31 mouse cellular contexts compared by ENCODE assay signal in the genomic region with DNA sequence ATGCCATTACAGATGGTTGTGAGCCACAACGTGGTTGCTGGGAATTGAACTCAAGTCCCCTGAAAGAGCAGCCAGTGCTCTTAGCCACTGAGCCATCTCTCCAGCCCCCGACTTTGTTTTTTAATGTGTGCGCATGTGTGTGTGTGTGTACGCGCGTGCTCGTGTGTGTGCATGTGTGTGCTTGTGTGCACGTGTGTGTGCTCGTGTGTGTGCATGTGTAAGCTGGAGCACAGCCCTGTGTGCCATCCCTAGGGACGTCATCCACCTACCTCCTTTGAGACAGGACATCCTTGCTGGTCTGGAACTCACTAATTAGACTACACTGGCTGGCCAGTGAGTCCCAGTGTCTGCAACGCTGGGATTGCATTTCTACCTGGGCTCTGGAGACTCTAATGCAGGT. TPM values are rescaled to one million over a fixed set of nuclear protein-coding genes. Genes with fewer than 3 reads are reported as not detected.
DNase-seq lines count a peak whose midpoint lies in the region; ATAC-seq and TF ChIP-seq lines count a peak whose summit lies in the region.
"Had no signal": no experiment of that assay in that cellular context is flagged by ENCODE, and none has a peak within 500 bp of the region (broad histone marks: within the 10 kb centered on the region; RNA-seq: fewer than 3 reads in every experiment).

No protein-coding gene starts in this region.

- WGBS in liver, embryonic 13.5 days (ENCODE audit: insufficient replicate concordance) = 73% methylated on average over 11 of the region's 11 CpGs
- 86% methylated on average over 11 of the region's 11 CpGs for whole genome bisulfite sequencing in liver, embryonic 11.5 days
- WGBS in midbrain, embryonic 11.5 days = 88% methylated on average over 11 of the region's 11 CpGs
- 91% methylated on average over 11 of the region's 11 CpGs for whole genome bisulfite sequencing in midbrain, postnatal 0 days

- H3K4me1 ChIP-seq in liver, embryonic 13.5 days (replicated peaks) = peaks cover 32% of the 10 kb centered on the region
- H3K4me1 ChIP-seq in liver, embryonic 11.5 days (replicated peaks; ENCODE audit: control insufficient read depth, insufficient read depth, low read length) = peaks cover 2% of the 10 kb centered on the region; the same call in 1 of the 2 replicates
- peaks cover 3% of the 10 kb centered on the region for H3K4me1 ChIP-seq in midbrain, embryonic 11.5 days (ENCODE audit: control insufficient read depth, insufficient read depth, low read length)
- peaks cover 4% of the 10 kb centered on the region; the same call in 1 of the 2 replicates for H3K4me1 ChIP-seq in midbrain, postnatal 0 days (ENCODE audit: insufficient read depth, low read length)

- H3K9ac ChIP-seq in liver, embryonic 13.5 days = no peak overlapping the region
- H3K9ac ChIP-seq in liver, embryonic 11.5 days (ENCODE audit: low read depth, low read length) = no peak overlapping the region
- no peak overlapping the region for H3K9ac ChIP-seq in midbrain, embryonic 11.5 days (ENCODE audit: low read length)
- no peak overlapping the region for H3K9ac ChIP-seq in midbrain, postnatal 0 days (replicated peaks; ENCODE audit: low read length, poor library complexity, severe bottlenecking)
- H3K9ac ChIP-seq: forebrain, embryonic 13.5 days; hindbrain, embryonic 13.5 days had no signal

- H3K4me2 ChIP-seq in liver, embryonic 13.5 days = no peak overlapping the region
- no peak overlapping the region for H3K4me2 ChIP-seq in liver, embryonic 11.5 days
- no peak overlapping the region for H3K4me2 ChIP-seq in midbrain, embryonic 11.5 days
- H3K4me2 ChIP-seq in midbrain, postnatal 0 days (ENCODE audit: low read depth, low read length, poor library complexity, severe bottlenecking) = no peak overlapping the region
- H3K4me2 ChIP-seq: forebrain, embryonic 13.5 days; heart, embryonic 11.5 days; hindbrain, embryonic 13.5 days had no signal

- no peaks in the 10 kb centered on the region for H3K9me3 ChIP-seq in liver, embryonic 13.5 days (replicated peaks)
- no peaks in the 10 kb centered on the region for H3K9me3 ChIP-seq in liver, embryonic 11.5 days (ENCODE audit: control insufficient read depth, low read length)
- H3K9me3 ChIP-seq in midbrain, embryonic 11.5 days (ENCODE audit: control insufficient read depth, low read length) = no peaks in the 10 kb centered on the region
- H3K9me3 ChIP-seq in midbrain, postnatal 0 days (ENCODE audit: low read length) = no peaks in the 10 kb centered on the region
- H3K9me3 ChIP-seq: forebrain, embryonic 10.5 days; forebrain, embryonic 13.5 days; G1E; hindbrain, embryonic 10.5 days; hindbrain, embryonic 13.5 days had no signal

- ATAC-seq in liver, embryonic 13.5 days (ENCODE audit: low read depth) = no peak
- no peak for ATAC-seq in liver, embryonic 11.5 days (replicated peaks; ENCODE audit: low FRiP score)
- no peak for ATAC-seq in midbrain, embryonic 11.5 days (ENCODE audit: low FRiP score)
- ATAC-seq in midbrain, postnatal 0 days (ENCODE audit: low FRiP score) = no peak
- ATAC-seq: forebrain, embryonic 13.5 days; forebrain, embryonic 16.5 days; hindbrain, embryonic 16.5 days; Patski had no signal

- peak; percentile 74 for DNase-seq in heart, adult 11 months
- no peak for DNase-seq in heart, postnatal 4 days
- no peak for DNase-seq in liver, embryonic 13.5 days
- DNase-seq in liver, embryonic 11.5 days (ENCODE audit: low spot score) = no peak
- DNase-seq in midbrain, embryonic 11.5 days (ENCODE audit: low spot score, missing footprints) = peak; percentile 79
- no peak for DNase-seq in midbrain, postnatal 0 days (ENCODE audit: low spot score)
- DNase-seq: adrenal gland, postnatal 10 days; cerebellum, adult 18-20 months; cerebellum, adult 9-10 months; cerebellum, postnatal 14 days; gastrocnemius, postnatal 10 days; gastrocnemius, postnatal 36 days had no signal

- H3K36me3 ChIP-seq in liver, embryonic 13.5 days = no peaks in the 10 kb centered on the region
- H3K36me3 ChIP-seq in liver, embryonic 11.5 days (ENCODE audit: control insufficient read depth, insufficient read depth, low read length) = no peaks in the 10 kb centered on the region
- H3K36me3 ChIP-seq in midbrain, embryonic 11.5 days (ENCODE audit: control insufficient read depth, insufficient read depth, low read length) = no peaks in the 10 kb centered on the region
- H3K36me3 ChIP-seq in midbrain, postnatal 0 days (ENCODE audit: insufficient read depth, low read length) = no peaks in the 10 kb centered on the region
- H3K36me3 ChIP-seq: forebrain, embryonic 10.5 days; G1E; hindbrain, embryonic 10.5 days; hindbrain, embryonic 13.5 days had no signal

- peaks cover 16% of the 10 kb centered on the region for H3K27me3 ChIP-seq in liver, embryonic 13.5 days
- H3K27me3 ChIP-seq in liver, embryonic 11.5 days (replicated peaks; ENCODE audit: control insufficient read depth, insufficient read depth, low read length) = no peaks in the 10 kb centered on the region
- H3K27me3 ChIP-seq in midbrain, embryonic 11.5 days (ENCODE audit: control insufficient read depth, insufficient read depth, low read length) = no peaks in the 10 kb centered on the region; the same call in 1 of the 2 replicates
- no peaks in the 10 kb centered on the region for H3K27me3 ChIP-seq in midbrain, postnatal 0 days (ENCODE audit: insufficient read depth, low read length)

- no peak for TF ChIP-seq CTCF in midbrain, postnatal 0 days (IDR thresholded peaks at IDR 0.05)

- no peak overlapping the region for H3K4me3 ChIP-seq in liver, embryonic 13.5 days (replicated peaks)
- H3K4me3 ChIP-seq in liver, embryonic 11.5 days (ENCODE audit: low read depth, low read length) = no peak overlapping the region
- H3K4me3 ChIP-seq in midbrain, embryonic 11.5 days (ENCODE audit: low read depth, low read length) = no peak overlapping the region
- no peak overlapping the region for H3K4me3 ChIP-seq in midbrain, postnatal 0 days (ENCODE audit: low read depth, low read length)
- H3K4me3 ChIP-seq: forebrain, embryonic 10.5 days; forebrain, embryonic 13.5 days; hindbrain, embryonic 10.5 days; hindbrain, embryonic 13.5 days had no signal

- H3K27ac ChIP-seq in liver, embryonic 13.5 days = peak overlapping the region; percentile 58; the same call in 1 of the 2 replicates
- H3K27ac ChIP-seq in liver, embryonic 11.5 days (ENCODE audit: low read depth, low read length) = no peak overlapping the region
- no peak overlapping the region for H3K27ac ChIP-seq in midbrain, embryonic 11.5 days (ENCODE audit: low read depth, low read length)
- no peak overlapping the region for H3K27ac ChIP-seq in midbrain, postnatal 0 days (ENCODE audit: low read depth, low read length)
- H3K27ac ChIP-seq: forebrain, embryonic 10.5 days; forebrain, embryonic 13.5 days; hindbrain, embryonic 10.5 days; hindbrain, embryonic 13.5 days had no signal

RNA-seq across cellular contexts. Expression of a gene that starts 1.4 kb away (rescaled TPM):
- total RNA-seq in heart, postnatal 4 days (2021) = not detected
- polyA plus RNA-seq in liver, embryonic 13.5 days (2015; fragmentation: Nextera tagmentation; extraction: Ambion mirVana) = 0.32 and 0.38 TPM in 2 replicates
- 0.04 and 0.09 TPM in 2 replicates for polyA plus RNA-seq in liver, embryonic 11.5 days (2014; fragmentation: Nextera tagmentation; extraction: Ambion mirVana)
- not detected in 2 replicates for polyA plus RNA-seq in midbrain, embryonic 11.5 days (2014; fragmentation: Nextera tagmentation; extraction: Ambion mirVana)
- total RNA-seq in midbrain, postnatal 0 days (2014; rRNA removed) = not detected in 2 replicates
- 0.04 TPM in 1 of 2 replicates, not detected in the other for polyA plus RNA-seq in midbrain, postnatal 0 days (2015; fragmentation: Nextera tagmentation; extraction: Ambion mirVana)
- total RNA-seq: adrenal gland, adult 18-20 months; adrenal gland, postnatal 36 days; gastrocnemius, adult 18-20 months; gastrocnemius, postnatal 10 days; gastrocnemius, postnatal 36 days; granulocyte monocyte progenitor cell, adult 5-6 weeks; heart, adult 8-10 months; heart, postnatal 25 days had no signal
- polyA plus RNA-seq: embryonic facial prominence, embryonic 11.5 days; embryonic facial prominence, embryonic 14.5 days; forebrain, embryonic 10.5 days; forebrain, embryonic 16.5 days; heart, embryonic 11.5 days; heart, embryonic 14.5 days; heart, postnatal 0 days; hindbrain, embryonic 10.5 days; hindbrain, embryonic 13.5 days had no signal

RNA-seq across cellular contexts. Expression of a gene that starts 11.0 kb away (rescaled TPM):
- 1 to 10 TPM; 4.0 to 4.1 TPM for total RNA-seq in heart, postnatal 4 days (2021)
- 0.21 and 0.31 TPM in 2 replicates for polyA plus RNA-seq in liver, embryonic 13.5 days (2015; fragmentation: Nextera tagmentation; extraction: Ambion mirVana)
- 2.1 and 2.2 TPM in 2 replicates for polyA plus RNA-seq in liver, embryonic 11.5 days (2014; fragmentation: Nextera tagmentation; extraction: Ambion mirVana)
- 3.1 and 4.1 TPM in 2 replicates for polyA plus RNA-seq in midbrain, embryonic 11.5 days (2014; fragmentation: Nextera tagmentation; extraction: Ambion mirVana)
- total RNA-seq in midbrain, postnatal 0 days (2014; rRNA removed) = 4.2 and 6.9 TPM in 2 replicates
- 1.0 and 1.1 TPM in 2 replicates for polyA plus RNA-seq in midbrain, postnatal 0 days (2015; fragmentation: Nextera tagmentation; extraction: Ambion mirVana)
- total RNA-seq: granulocyte monocyte progenitor cell, adult 5-6 weeks had no signal

RNA-seq across cellular contexts. Expression of a gene that starts 17.5 kb away (rescaled TPM):
- total RNA-seq in heart, postnatal 4 days (2021) = not detected
- polyA plus RNA-seq in liver, embryonic 13.5 days (2015; fragmentation: Nextera tagmentation; extraction: Ambion mirVana) = 1.6 and 2.0 TPM in 2 replicates
- 1.1 and 1.4 TPM in 2 replicates for polyA plus RNA-seq in liver, embryonic 11.5 days (2014; fragmentation: Nextera tagmentation; extraction: Ambion mirVana)
- polyA plus RNA-seq in midbrain, embryonic 11.5 days (2014; fragmentation: Nextera tagmentation; extraction: Ambion mirVana) = not detected in 2 replicates
- total RNA-seq in midbrain, postnatal 0 days (2014; rRNA removed) = not detected in 2 replicates
- polyA plus RNA-seq in midbrain, postnatal 0 days (2015; fragmentation: Nextera tagmentation; extraction: Ambion mirVana) = not detected in 2 replicates
- total RNA-seq: adrenal gland, adult 18-20 months; adrenal gland, postnatal 36 days; gastrocnemius, adult 18-20 months; gastrocnemius, postnatal 10 days; gastrocnemius, postnatal 36 days; granulocyte monocyte progenitor cell, adult 5-6 weeks; heart, adult 8-10 months; heart, postnatal 25 days had no signal
- polyA plus RNA-seq: embryonic facial prominence, embryonic 11.5 days; embryonic facial prominence, embryonic 14.5 days; forebrain, embryonic 10.5 days; forebrain, embryonic 13.5 days; forebrain, embryonic 16.5 days; G1E; heart, embryonic 14.5 days; heart, postnatal 0 days; hindbrain, embryonic 16.5 days; Patski had no signal

RNA-seq across cellular contexts. Expression of a gene that starts 27.4 kb away (rescaled TPM):
- 100 to 1,000 TPM; 115 to 116 TPM for total RNA-seq in heart, postnatal 4 days (2021)
- 14.4 and 15.3 TPM in 2 replicates for polyA plus RNA-seq in liver, embryonic 13.5 days (2015; fragmentation: Nextera tagmentation; extraction: Ambion mirVana)
- polyA plus RNA-seq in liver, embryonic 11.5 days (2014; fragmentation: Nextera tagmentation; extraction: Ambion mirVana) = 25.4 and 33.8 TPM in 2 replicates
- 27.0 and 27.7 TPM in 2 replicates for polyA plus RNA-seq in midbrain, embryonic 11.5 days (2014; fragmentation: Nextera tagmentation; extraction: Ambion mirVana)
- total RNA-seq in midbrain, postnatal 0 days (2014; rRNA removed) = 52.0 and 53.2 TPM in 2 replicates
- polyA plus RNA-seq in midbrain, postnatal 0 days (2015; fragmentation: Nextera tagmentation; extraction: Ambion mirVana) = 38.0 and 40.0 TPM in 2 replicates

RNA-seq across cellular contexts. Expression of a gene that starts 31.0 kb away (rescaled TPM):
- 1 to 10 TPM; 2.0 to 2.9 TPM for total RNA-seq in heart, postnatal 4 days (2021)
- polyA plus RNA-seq in liver, embryonic 13.5 days (2015; fragmentation: Nextera tagmentation; extraction: Ambion mirVana) = 14.0 and 15.1 TPM in 2 replicates
- 22.0 and 24.4 TPM in 2 replicates for polyA plus RNA-seq in liver, embryonic 11.5 days (2014; fragmentation: Nextera tagmentation; extraction: Ambion mirVana)
- 1.1 and 1.4 TPM in 2 replicates for polyA plus RNA-seq in midbrain, embryonic 11.5 days (2014; fragmentation: Nextera tagmentation; extraction: Ambion mirVana)
- total RNA-seq in midbrain, postnatal 0 days (2014; rRNA removed) = 0.24 and 1.2 TPM in 2 replicates
- 0.91 and 1.0 TPM in 2 replicates for polyA plus RNA-seq in midbrain, postnatal 0 days (2015; fragmentation: Nextera tagmentation; extraction: Ambion mirVana)
- polyA plus RNA-seq: Patski had no signal

Comparison
In these comparisons a context has a peak if more than half of its experiments do, and no peak if none do; other contexts are left out.
1. DNase-seq: peak in heart, adult 11 months (single experiment) and midbrain, embryonic 11.5 days (single experiment); none in heart, postnatal 4 days (single experiment), liver, embryonic 13.5 days (single experiment), liver, embryonic 11.5 days (single experiment) and midbrain, postnatal 0 days (single experiment).